Mouse (Mus musculus) right cerebral cortex, postnatal 4 days (tissue): Measurements from ENCODE around the gene Baz2b.
"Not testable (repeated sequence)": the region's sequence is repeated elsewhere in the genome, so short reads cannot be mapped to it uniquely, and the experiment has no call there.

Experiments used
- DNase-seq: peaks from one replicate; pipeline ENCODE4 v3.0.0-alpha.2; 2022

Gene Baz2b

GRCm38 (mm10) chr2:59951127-59951526 lies 258.5 kb downstream of the Baz2b start:
- no peak for DNase-seq

DNA sequence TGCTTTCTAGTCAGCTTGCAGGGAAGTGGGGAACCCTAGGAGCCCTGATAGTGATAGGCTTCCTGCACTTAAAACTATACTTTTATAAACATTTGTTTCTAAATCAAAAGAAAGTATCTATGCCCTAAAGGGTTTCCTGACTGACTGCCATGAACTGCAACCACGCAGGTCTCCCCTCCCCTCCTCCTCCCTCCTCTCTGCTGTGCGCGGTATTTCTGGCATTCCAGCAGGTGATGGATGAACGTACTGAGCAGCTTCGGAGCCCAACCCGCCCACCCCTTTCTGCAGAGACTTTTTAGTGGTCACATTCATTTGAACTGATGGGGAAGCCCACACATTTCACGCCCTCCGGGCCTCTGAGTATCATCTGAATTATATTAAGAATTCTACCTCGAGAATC lies 273.3 kb downstream of the Baz2b start:
- DNase-seq = no peak

DNA sequence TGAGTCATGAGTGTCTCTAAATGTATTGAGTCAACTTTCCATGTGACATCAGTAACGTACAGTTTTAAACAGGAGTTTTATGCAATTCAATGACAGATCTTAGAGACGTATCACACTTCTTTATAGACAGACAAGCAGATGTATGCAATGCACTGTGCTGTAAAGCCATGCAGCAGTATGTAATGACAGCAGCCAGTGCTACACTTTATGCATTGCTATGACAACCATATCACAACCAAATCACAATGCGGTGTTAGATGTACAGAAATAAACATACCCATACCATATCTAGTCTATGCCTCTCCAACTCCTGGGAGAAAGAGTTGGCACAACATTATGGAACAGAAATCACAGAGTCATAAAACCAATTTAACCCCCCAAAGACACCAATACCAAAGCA lies 276.5 kb downstream of the Baz2b start:
- DNase-seq = no peak

DNA sequence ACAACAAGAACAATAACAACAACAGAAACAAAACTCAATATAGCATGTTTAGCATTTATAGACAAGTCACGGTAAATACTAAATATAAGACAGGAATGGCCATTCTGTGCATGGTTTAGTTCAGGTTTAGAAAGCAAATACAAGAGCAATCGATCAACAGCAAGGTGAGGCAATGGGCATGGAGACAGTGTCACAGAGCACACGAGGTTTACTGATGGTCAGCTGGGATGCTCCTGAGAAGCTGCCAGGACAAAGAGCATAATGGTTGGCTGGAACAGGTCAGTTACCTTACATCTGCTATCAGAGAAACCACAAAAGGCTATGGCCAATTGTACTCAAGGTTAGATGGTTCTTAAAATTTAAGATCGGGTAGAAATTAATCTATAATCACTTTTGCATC lies 277.4 kb downstream of the Baz2b start:
- no peak for DNase-seq

DNA sequence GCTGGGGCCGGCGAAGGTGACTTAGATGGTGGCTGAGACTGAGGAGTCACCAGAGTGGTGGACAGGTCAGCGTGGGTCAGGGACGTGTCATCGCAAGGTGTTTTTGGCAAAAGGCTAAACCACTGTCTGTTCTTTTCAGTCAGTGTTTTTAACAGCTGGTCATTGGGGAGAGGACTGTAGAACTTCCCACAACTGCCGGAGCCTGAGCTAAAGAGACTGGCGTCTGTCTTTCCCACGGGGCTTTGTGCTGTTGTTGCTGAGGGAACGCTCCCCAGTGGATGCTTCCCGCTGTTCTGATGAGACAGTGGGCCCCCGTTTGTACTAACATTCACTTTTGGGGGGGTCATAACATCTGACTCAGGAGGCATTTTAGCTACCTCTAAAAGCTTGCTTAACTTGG lies 296.0 kb downstream of the Baz2b start:
- DNase-seq = no peak

GRCm38 (mm10) chr2:59908048-59908447 lies 301.6 kb downstream of the Baz2b start:
- DNase-seq = no peak

- no peak for DNase-seq
Observed at GRCm38 (mm10) chr2:59904007-59904406, 305.6 kb downstream of the Baz2b start.

DNA sequence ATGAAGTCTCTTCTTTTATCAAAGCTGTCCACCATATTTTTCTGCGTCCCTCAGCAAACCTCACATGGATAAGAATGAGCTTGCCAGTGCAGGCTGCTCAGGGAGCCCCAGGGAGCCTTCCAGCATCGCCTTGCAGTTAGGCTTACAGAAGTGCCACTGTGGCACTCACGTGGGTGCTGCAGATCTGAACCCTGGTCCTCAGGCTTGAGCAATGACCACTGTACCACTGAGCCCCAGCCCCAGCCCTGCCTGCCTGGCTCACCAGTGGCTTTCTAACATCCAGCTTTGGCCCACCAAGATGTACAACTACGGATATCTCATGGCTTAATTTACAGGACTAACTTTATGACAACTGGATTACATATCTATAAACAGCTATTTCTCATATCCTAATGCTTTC lies 311.0 kb downstream of the Baz2b start:
- no peak for DNase-seq

DNA sequence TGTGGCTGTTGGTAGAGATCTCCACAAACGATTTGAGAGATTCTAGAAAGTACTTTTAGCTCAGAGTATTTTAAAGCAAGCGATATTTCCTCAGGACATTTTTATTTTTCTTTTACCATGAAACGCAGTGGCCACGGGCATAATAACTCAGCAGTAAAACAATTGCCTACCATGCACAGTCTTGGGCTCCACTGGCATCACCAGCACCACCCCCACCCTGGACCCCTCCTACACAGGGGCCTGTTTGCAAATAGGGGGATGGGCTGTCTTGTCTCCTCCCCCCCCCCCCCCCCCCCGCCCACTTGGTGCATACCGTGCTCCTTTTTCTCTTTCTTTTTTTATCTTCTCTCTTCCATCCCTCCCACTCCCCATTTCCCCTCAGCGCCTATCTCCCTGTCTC lies 311.5 kb downstream of the Baz2b start:
- no peak for DNase-seq

DNA sequence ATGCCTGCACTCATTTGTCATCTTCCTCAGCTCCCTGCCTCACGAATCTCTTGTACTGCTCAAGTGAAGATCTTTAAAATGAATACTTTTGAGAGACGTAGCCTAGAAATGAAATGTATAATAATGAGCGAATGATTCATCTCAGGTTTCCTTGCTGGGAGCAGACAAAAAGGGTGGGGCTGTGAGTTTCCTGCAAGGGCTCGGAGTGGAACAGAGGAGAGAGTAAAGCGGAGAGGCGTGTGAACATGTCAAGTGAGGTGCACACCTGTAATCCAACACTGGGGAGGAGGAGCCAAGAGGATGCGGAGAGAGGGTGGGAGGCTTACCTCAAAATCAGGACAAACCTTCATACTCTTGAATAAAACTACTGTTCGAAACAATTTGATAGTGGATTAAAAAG lies 312.8 kb downstream of the Baz2b start:
- no peak for DNase-seq

GRCm38 (mm10) chr2:59896400-59896799 lies 313.2 kb downstream of the Baz2b start:
- DNase-seq = no peak

- DNase-seq = no peak
Observed at GRCm38 (mm10) chr2:59889699-59890098, 319.9 kb downstream of the Baz2b start.

DNA sequence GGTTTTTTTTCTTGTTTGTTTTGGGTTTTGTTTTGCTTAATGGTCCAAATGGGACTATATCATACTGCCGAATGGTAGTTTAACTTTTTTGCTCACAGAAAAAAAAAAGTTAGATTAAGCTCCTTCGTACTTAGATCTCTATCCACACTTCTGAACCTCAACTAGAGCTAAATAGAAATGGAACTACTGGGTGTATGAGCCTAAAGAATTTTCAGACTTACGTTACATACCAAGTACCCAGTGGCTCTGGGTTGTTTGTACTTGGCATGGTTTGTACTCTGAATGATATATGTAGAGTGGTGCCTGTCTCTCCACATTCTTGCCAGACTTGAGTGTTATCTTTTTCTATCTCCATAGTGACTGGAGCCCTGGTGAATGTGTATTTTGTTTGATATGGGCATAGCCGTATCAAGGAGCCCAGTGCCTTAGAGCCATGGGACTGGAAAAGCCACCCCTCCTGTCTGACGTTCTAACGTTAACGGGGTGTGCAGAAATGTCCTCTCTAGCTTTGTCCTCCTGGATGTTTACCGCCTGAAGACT lies 326.8 kb downstream of the Baz2b start:
- DNase-seq = no peak

- DNase-seq = peak; percentile 86
Observed at GRCm38 (mm10) chr2:59881831-59882741, 327.6 kb downstream of the Baz2b start, which contains the start of gene Wdsub1. Gene Wdsub1, minus strand, starts transcription at chr2:59882591.

GRCm38 (mm10) chr2:59881404-59881803 lies 328.2 kb downstream of the Baz2b start:
- no peak for DNase-seq

- no peak for DNase-seq
Observed at GRCm38 (mm10) chr2:59878221-59878620, 331.4 kb downstream of the Baz2b start.

DNA sequence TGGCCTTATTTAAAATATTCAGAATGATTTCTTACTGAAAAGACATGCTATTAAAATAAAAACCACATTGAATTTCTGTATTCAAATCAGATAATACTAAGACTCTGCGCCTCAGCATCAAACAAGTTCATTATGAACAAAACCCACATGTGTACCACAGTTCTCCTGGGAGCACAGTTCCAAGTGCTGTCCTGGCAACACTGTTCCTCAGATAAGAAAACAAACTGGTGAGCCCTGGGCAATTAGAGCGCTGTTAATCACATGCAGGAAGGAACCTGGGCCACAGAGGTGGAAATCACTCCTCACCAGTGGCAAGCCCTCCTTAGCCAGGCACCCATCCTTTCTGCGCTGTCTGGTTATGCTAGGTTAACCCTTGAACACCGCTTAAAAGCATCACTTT lies 332.3 kb downstream of the Baz2b start:
- DNase-seq = no peak

- DNase-seq = no peak
Observed at GRCm38 (mm10) chr2:59876482-59876881, 333.2 kb downstream of the Baz2b start.

DNA sequence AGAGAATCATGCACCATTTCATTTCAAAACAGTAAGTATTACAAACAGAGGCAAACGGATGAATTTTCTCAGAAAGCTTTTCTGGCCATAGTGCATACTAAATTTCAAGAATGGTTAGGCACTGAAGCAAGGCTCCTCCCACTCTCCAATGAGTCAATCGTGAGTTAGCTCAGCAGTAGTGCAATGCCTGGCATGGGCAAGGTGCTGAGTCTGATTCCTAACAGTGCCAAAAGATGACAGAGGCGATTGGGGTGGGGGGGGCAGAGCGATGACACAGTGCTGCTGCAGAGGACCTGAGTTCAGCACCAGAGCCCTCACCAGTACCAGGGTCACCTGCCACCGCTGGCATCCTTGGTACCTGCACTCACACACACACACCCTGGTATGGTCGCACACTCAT lies 339.1 kb downstream of the Baz2b start:
- DNase-seq = no peak

- DNase-seq = no peak
Observed at GRCm38 (mm10) chr2:59862618-59863017, 347.0 kb downstream of the Baz2b start.

- no peak for DNase-seq
Observed at GRCm38 (mm10) chr2:59854363-59854762, 355.3 kb downstream of the Baz2b start.

DNA sequence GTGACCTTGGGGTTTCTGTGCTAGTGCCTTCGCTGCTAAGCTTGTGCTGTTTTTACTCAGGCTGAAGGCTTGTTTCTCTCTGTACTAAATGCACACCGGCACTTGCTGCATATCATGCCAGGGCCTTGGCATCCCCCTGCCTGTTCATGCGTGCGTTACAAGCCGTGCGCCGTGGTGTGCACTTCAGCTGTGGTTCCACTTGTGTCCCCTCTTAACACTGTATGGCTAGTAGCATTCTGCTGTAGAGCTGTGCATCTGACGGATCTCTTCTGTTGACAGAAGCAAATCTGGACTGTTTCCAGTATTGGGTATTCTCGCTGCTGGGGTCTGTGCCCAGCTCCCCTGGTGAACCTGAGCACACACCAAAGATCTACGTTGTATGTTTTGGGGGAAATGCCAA lies 356.1 kb downstream of the Baz2b start:
- no peak for DNase-seq

- no peak for DNase-seq
Observed at GRCm38 (mm10) chr2:59852916-59853315, 356.7 kb downstream of the Baz2b start.

GRCm38 (mm10) chr2:59851885-59852284 lies 357.8 kb downstream of the Baz2b start:
- DNase-seq = not testable (repeated sequence)
